10 mouse cellular contexts compared by ENCODE assay signal in the genomic region with DNA sequence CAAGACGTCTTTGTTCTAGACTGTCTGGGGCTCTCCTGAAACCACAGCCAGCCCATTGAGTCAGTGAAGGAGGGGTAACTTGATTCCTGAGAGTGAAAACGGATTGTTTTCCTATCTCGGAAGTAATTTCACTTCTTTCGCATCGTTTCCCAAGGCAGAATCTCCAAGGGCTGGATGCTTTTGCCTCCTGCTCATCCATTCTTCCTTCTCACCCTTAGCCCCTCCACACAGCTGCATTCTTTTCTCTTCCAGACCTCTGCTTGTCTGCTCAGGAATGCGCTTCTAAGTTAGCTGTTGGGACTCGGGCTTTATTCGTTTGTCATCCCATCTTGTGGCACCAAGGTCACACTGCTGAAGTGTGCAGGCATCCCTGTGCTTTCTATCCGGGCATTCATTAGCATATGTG. TPM values are rescaled to one million over a fixed set of nuclear protein-coding genes. Genes with fewer than 3 reads are reported as not detected.
DNase-seq lines count a peak whose midpoint lies in the region; ATAC-seq and TF ChIP-seq lines count a peak whose summit lies in the region.
"Had no signal": no experiment of that assay in that cellular context is flagged by ENCODE, and none has a peak within 500 bp of the region (broad histone marks: within the 10 kb centered on the region; RNA-seq: fewer than 3 reads in every experiment).

No protein-coding gene starts in this region.

- no peaks in the 10 kb centered on the region for H3K9me3 ChIP-seq in lung, embryonic 15.5 days
- H3K9me3 ChIP-seq in limb, embryonic 11.5 days (ENCODE audit: control insufficient read depth, low read length) = no peaks in the 10 kb centered on the region
- H3K9me3 ChIP-seq in stomach, postnatal 0 days (ENCODE audit: control insufficient read depth, low read length) = no peaks in the 10 kb centered on the region

- H3K36me3 ChIP-seq in lung, embryonic 15.5 days = no peaks in the 10 kb centered on the region
- no peaks in the 10 kb centered on the region for H3K36me3 ChIP-seq in limb, embryonic 11.5 days (ENCODE audit: control insufficient read depth, insufficient read depth, low read length)
- H3K36me3 ChIP-seq in stomach, postnatal 0 days (ENCODE audit: control insufficient read depth, insufficient read depth, low read length) = no peaks in the 10 kb centered on the region

- no peak for TF ChIP-seq EP300 in stomach, postnatal 0 days (optimal IDR thresholded peaks at IDR 0.05)

- peak overlapping the region; percentile 7; the same call in 1 of the 2 replicates for H3K4me2 ChIP-seq in lung, embryonic 15.5 days
- no peak overlapping the region for H3K4me2 ChIP-seq in limb, embryonic 11.5 days (ENCODE audit: low read depth, severe bottlenecking)
- H3K4me2 ChIP-seq in stomach, postnatal 0 days (replicated peaks; ENCODE audit: low read depth) = no peak overlapping the region

- H3K27me3 ChIP-seq in lung, embryonic 15.5 days = no peaks in the 10 kb centered on the region
- no peaks in the 10 kb centered on the region for H3K27me3 ChIP-seq in limb, embryonic 11.5 days (ENCODE audit: control insufficient read depth, insufficient read depth, low read length)
- no peaks in the 10 kb centered on the region for H3K27me3 ChIP-seq in stomach, postnatal 0 days (ENCODE audit: control insufficient read depth, insufficient read depth, low read length)

- peaks cover 65% of the 10 kb centered on the region for H3K4me1 ChIP-seq in lung, embryonic 15.5 days
- peaks cover 21% of the 10 kb centered on the region for H3K4me1 ChIP-seq in limb, embryonic 11.5 days (ENCODE audit: control insufficient read depth, insufficient read depth, low read length)
- peaks cover 10% of the 10 kb centered on the region for H3K4me1 ChIP-seq in stomach, postnatal 0 days (replicated peaks; ENCODE audit: control insufficient read depth, insufficient read depth)

- DNase-seq in lung, postnatal 10 days = no peak
- peak; percentile 46 for DNase-seq in fibroblast of lung, adult 2 months (ENCODE audit: low read depth)
- no peak for DNase-seq in limb, embryonic 11.5 days (ENCODE audit: low spot score)
- no peak for DNase-seq in stomach, postnatal 0 days (ENCODE audit: low spot score)
- no peak for DNase-seq in frontal cortex, postnatal 25 days (ENCODE audit: low spot score in 2 of 2)
- DNase-seq: adrenal gland, adult 2 months; thymus, adult 2 months had no signal

- 13% methylated on average over 9 of the region's 9 CpGs for WGBS in lung, embryonic 15.5 days
- WGBS in limb, embryonic 11.5 days = 37% methylated on average over 9 of the region's 9 CpGs
- WGBS in stomach, postnatal 0 days = 35% methylated on average over 9 of the region's 9 CpGs

- peak overlapping the region; percentile 85 for H3K27ac ChIP-seq in lung, embryonic 15.5 days
- H3K27ac ChIP-seq in limb, embryonic 11.5 days (replicated peaks; ENCODE audit: low read depth, low read length) = peak overlapping the region; percentile 36; the same call in 1 of the 2 replicates
- peak overlapping the region; percentile 24; the same call in 1 of the 2 replicates for H3K27ac ChIP-seq in stomach, postnatal 0 days (replicated peaks)

- TF ChIP-seq CTCF in stomach, postnatal 0 days (IDR thresholded peaks at IDR 0.05; ENCODE audit: low read depth) = no peak

- H3K4me3 ChIP-seq in lung, embryonic 15.5 days = no peak overlapping the region
- H3K4me3 ChIP-seq in limb, embryonic 11.5 days (ENCODE audit: low read depth, low read length) = no peak overlapping the region
- no peak overlapping the region for H3K4me3 ChIP-seq in stomach, postnatal 0 days (ENCODE audit: low read depth, low read length)
- H3K4me3 ChIP-seq: erythroblast, embryonic 14.5 days had no signal

- ATAC-seq in lung, embryonic 15.5 days (ENCODE audit: borderline replicate concordance, extremely low read depth, low FRiP score, low TSS enrichment) = no peak
- no peak for ATAC-seq in limb, embryonic 11.5 days (ENCODE audit: insufficient number of reproducible peaks, low FRiP score, low TSS enrichment, low read depth)
- no peak for ATAC-seq in stomach, postnatal 0 days (ENCODE audit: low FRiP score, low TSS enrichment)
- no peak for ATAC-seq in monocyte, adult 5-6 weeks (replicated peaks; ENCODE audit: insufficient number of reproducible peaks, low FRiP score, low TSS enrichment, poor library complexity, severe bottlenecking)

- no peak overlapping the region for H3K9ac ChIP-seq in lung, embryonic 15.5 days
- H3K9ac ChIP-seq in limb, embryonic 11.5 days (ENCODE audit: low read length) = peak overlapping the region; percentile 9; the same call in 1 of the 2 replicates
- H3K9ac ChIP-seq in stomach, postnatal 0 days (ENCODE audit: low read length) = no peak overlapping the region

RNA-seq across cellular contexts. Expression of a gene that starts 46.7 kb away (rescaled TPM):
- polyA plus RNA-seq in lung, embryonic 15.5 days (2015; fragmentation: Nextera tagmentation; extraction: Ambion mirVana) = 7.0 and 8.7 TPM in 2 replicates
- polyA plus RNA-seq in limb, embryonic 11.5 days (2014; fragmentation: Nextera tagmentation; extraction: Ambion mirVana) = 12.4 and 15.0 TPM in 2 replicates
- 7.3 and 11.2 TPM in 2 replicates for polyA plus RNA-seq in stomach, postnatal 0 days (2015; fragmentation: Nextera tagmentation; extraction: Ambion mirVana)
- total RNA-seq in monocyte, adult 5-6 weeks (2017) = 118 to 240 TPM (median 139 TPM) in 3 replicates

Comparison
In these comparisons a context has a peak if more than half of its experiments do, and no peak if none do; other contexts are left out.
1. H3K27ac ChIP-seq: peak in every context shown above with its lines; median percentile 85 in lung, embryonic 15.5 days; 36 in limb, embryonic 11.5 days; 24 in stomach, postnatal 0 days.